Mouse (Mus musculus) myocyte (in vitro differentiated cells): ENCODE data around the gene Vmn2r115. TPM values are rescaled to one million over a fixed set of nuclear protein-coding genes. Genes with fewer than 3 reads are reported as not detected.
"Not testable (repeated sequence)": the region's sequence is repeated elsewhere in the genome, so short reads cannot be mapped to it uniquely, and the experiment has no call there.

Experiments used
- H3K27me3 ChIP-seq: one replicate; pipeline ENCODE4 v1.6.1; 2011; ENCODE audit not compliant: control insufficient read depth, insufficient read depth, insufficient read length
- H3K36me3 ChIP-seq: one replicate; pipeline ENCODE4 v1.6.1; 2011; ENCODE audit not compliant: control insufficient read depth, insufficient read depth
- H3K4me2 ChIP-seq: one replicate; pipeline ENCODE4 v1.6.1; 2011; ENCODE audit warnings: low read depth, control low read depth
- H3K4me3 ChIP-seq: one replicate; pipeline ENCODE4 v1.5.1; 2011; ENCODE audit warnings: mild to moderate bottlenecking, control low read depth, moderate library complexity
- H3K79me2 ChIP-seq: one replicate; pipeline ENCODE4 v1.6.1; 2011; ENCODE audit not compliant: control insufficient read depth, insufficient read depth
- H3ac ChIP-seq: one replicate; pipeline ENCODE4 v1.6.1; 2011; ENCODE audit not compliant: control insufficient read depth, insufficient read length
- CEBPB ChIP-seq: IDR thresholded peaks from 2 replicates; pipeline ENCODE4 v1.6.1; 2011; ENCODE audit warnings: mild to moderate bottlenecking, moderate library complexity; ENCODE audit not compliant: poor library complexity, insufficient read depth, severe bottlenecking
- E2F4 ChIP-seq: IDR thresholded peaks from one replicate; pipeline ENCODE4 v1.6.1; 2011; ENCODE audit warnings: mild to moderate bottlenecking, control low read depth, moderate library complexity; ENCODE audit not compliant: insufficient read depth
- MAX ChIP-seq: IDR thresholded peaks from one replicate; pipeline ENCODE4 v1.6.1; 2011; ENCODE audit warnings: low read depth, mild to moderate bottlenecking, control low read depth
- MYOD1 ChIP-seq, 3 experiments: IDR thresholded peaks; one replicate each; pipeline ENCODE4 v1.6.1; 2011; ENCODE audit warnings: control low read depth in 2 of 3, low read depth in 2 of 3, mild to moderate bottlenecking in 2 of 3, moderate library complexity in 1 of 3; ENCODE audit not compliant: insufficient read length in 2 of 3, control insufficient read depth in 1 of 3
- MYOG ChIP-seq, 3 experiments: IDR thresholded peaks; one replicate each; pipeline ENCODE4 v1.6.1; 2011; ENCODE audit warnings: control low read depth in 2 of 3, low read depth in 2 of 3, mild to moderate bottlenecking in 2 of 3; ENCODE audit not compliant: insufficient read length in 2 of 3, control insufficient read depth in 1 of 3, insufficient read depth in 1 of 3
- POLR2A ChIP-seq: IDR thresholded peaks from one replicate; pipeline ENCODE4 v1.6.1; 2011; ENCODE audit warnings: low read depth, mild to moderate bottlenecking, control low read depth, moderate library complexity; ENCODE audit not compliant: insufficient read length
- POLR2AphosphoS2 ChIP-seq: IDR thresholded peaks from one replicate; pipeline ENCODE4 v1.6.1; 2011; ENCODE audit warnings: low read depth, control low read depth; ENCODE audit not compliant: insufficient read length
- REST ChIP-seq: IDR thresholded peaks from one replicate; pipeline ENCODE4 v1.6.1; 2011; ENCODE audit warnings: mild to moderate bottlenecking, control low read depth, moderate library complexity; ENCODE audit not compliant: insufficient read depth, insufficient read length
- SRF ChIP-seq: IDR thresholded peaks from one replicate; pipeline ENCODE4 v1.6.1; 2011; ENCODE audit warnings: low read depth; ENCODE audit not compliant: control insufficient read depth, insufficient read length
- TCF12 ChIP-seq: IDR thresholded peaks from one replicate; pipeline ENCODE4 v1.6.1; 2011; ENCODE audit warnings: mild to moderate bottlenecking, control low read depth; ENCODE audit not compliant: poor library complexity, insufficient read depth, severe bottlenecking
- TCF3 ChIP-seq: IDR thresholded peaks from one replicate; pipeline ENCODE4 v1.6.1; 2011; ENCODE audit warnings: low read depth, control low read depth; ENCODE audit not compliant: insufficient read length
- USF1 ChIP-seq: IDR thresholded peaks from one replicate; pipeline ENCODE4 v1.6.1; 2011; ENCODE audit warnings: low read depth, mild to moderate bottlenecking, control low read depth, moderate library complexity
- polyA plus RNA-seq: library from polyadenylated mRNA; unstranded; fragments of >200 nt; fragmentation: generic; extraction: Trizol; gene quantifications from one replicate; pipeline ENCODE4 v1.2.1, GENCODE M21; 2012; ENCODE audit warnings: missing spikeins

The Vmn2r115 gene
- polyA plus RNA-seq: not detected

- H3K79me2 ChIP-seq, H3K4me3 ChIP-seq, H3K36me3 ChIP-seq, H3K27me3 ChIP-seq, H3ac ChIP-seq, H3K4me2 ChIP-seq: not testable (repeated sequence)
Measured at GRCm38 (mm10) chr17:23343441-23343840, at the start of gene Vmn2r115. Gene Vmn2r115 (plus strand): TSS chr17:23343741.

GRCm38 (mm10) chr17:23312437-23312836 lies 31.1 kb upstream of the Vmn2r115 start, which contains the start of gene Vmn2r114:
Gene Vmn2r114 (minus strand): TSS chr17:23312537.
- H3K4me2 ChIP-seq, H3ac ChIP-seq, H3K27me3 ChIP-seq: not testable (repeated sequence)

GRCm38 (mm10) chr17:23330657-23331056 lies 12.9 kb upstream of the Vmn2r115 start:
- Histone ChIP-seq H3K36me3 (no peaks in the 10 kb centered on the region), H3K79me2 (no peaks in the 10 kb centered on the region), H3K4me2 (no peak overlapping the region), H3K27me3 (no peaks in the 10 kb centered on the region), H3ac (no peak overlapping the region), H3K4me3 (no peak overlapping the region)
- TF ChIP-seq CEBPB: no peak
- TF ChIP-seq POLR2AphosphoS2: no peak
- TF ChIP-seq REST: no peak
- TF ChIP-seq POLR2A: no peak
- TF ChIP-seq MYOG (IDR thresholded peaks at IDR 0.05; ENCODE audit: control insufficient read depth in 1 of 3, insufficient read depth in 1 of 3, insufficient read length in 2 of 3, low read depth in 2 of 3): no peak
- TF ChIP-seq MAX: no peak
- no peak for TF ChIP-seq USF1
- no peak for TF ChIP-seq SRF
- no peak for TF ChIP-seq TCF3
- no peak for TF ChIP-seq TCF12
- no peak for TF ChIP-seq E2F4

More at GRCm38 (mm10) chr17:23312437-23312836, 31.1 kb upstream of the Vmn2r115 start, which contains the start of gene Vmn2r114:
- not testable (repeated sequence) for H3K79me2 ChIP-seq, H3K36me3 ChIP-seq, H3K4me3 ChIP-seq

- H3K4me3 ChIP-seq: no peak overlapping the region
- no peak for TF ChIP-seq CEBPB
- no peak for TF ChIP-seq USF1
- no peak for TF ChIP-seq E2F4
- no peak for TF ChIP-seq MYOG (IDR thresholded peaks at IDR 0.05; ENCODE audit: control insufficient read depth in 1 of 3, insufficient read depth in 1 of 3, insufficient read length in 2 of 3, low read depth in 2 of 3)
- TF ChIP-seq POLR2AphosphoS2: no peak
- no peak for TF ChIP-seq TCF3
- no peak for TF ChIP-seq MYOD1 (IDR thresholded peaks at IDR 0.05; ENCODE audit: control insufficient read depth in 1 of 3, insufficient read length in 2 of 3, low read depth in 2 of 3)
- TF ChIP-seq TCF12: no peak
- no peaks in the 10 kb centered on the region for H3K79me2 ChIP-seq
- no peaks in the 10 kb centered on the region for H3K36me3 ChIP-seq
- no peaks in the 10 kb centered on the region for H3K27me3 ChIP-seq
- H3K4me2 ChIP-seq: no peak overlapping the region
- H3ac ChIP-seq: no peak overlapping the region
Measured at GRCm38 (mm10) chr17:23351644-23352043, 8.1 kb downstream of the Vmn2r115 start.

- H3K79me2 ChIP-seq, H3K27me3 ChIP-seq, H3K4me2 ChIP-seq, H3K4me3 ChIP-seq, H3K36me3 ChIP-seq, H3ac ChIP-seq: not testable (repeated sequence)
Measured at GRCm38 (mm10) chr17:23384304-23384703, 40.8 kb downstream of the Vmn2r115 start, which contains the start of gene Vmn2r116. Gene Vmn2r116 (plus strand): TSS chr17:23384604.

Other genes starting within 250 kb of the Vmn2r115 start
- gene Zfp40, start 150.5 kb upstream of the Vmn2r115 start, polyA plus RNA-seq: 0.82 TPM
- gene Vmn2r114, start 31.2 kb upstream of the Vmn2r115 start, polyA plus RNA-seq: not detected
- gene Vmn2r116, start 40.9 kb downstream of the Vmn2r115 start, polyA plus RNA-seq: not detected
- gene Vmn2r117, start 136.0 kb downstream of the Vmn2r115 start, polyA plus RNA-seq: not detected
- 9.9 TPM for gene Zfp213, start 220.5 kb downstream of the Vmn2r115 start, polyA plus RNA-seq